Mouse (Mus musculus) urinary bladder, postnatal 36 days (tissue): ENCODE measurements at regions not wholly inside any gene's neighbourhood (a gene's known extent, or its start where the extent isn't known, plus 50 kb on each side); places are given as distances from the start of the nearest gene placed in this dataset.

ENCODE experiments used
- DNase-seq, 2 experiments: peaks; one replicate each; pipeline ENCODE4 v3.0.0; 2022; ENCODE audit warnings: low spot score in 2 of 2, mixed read lengths in 1 of 2

DNA sequence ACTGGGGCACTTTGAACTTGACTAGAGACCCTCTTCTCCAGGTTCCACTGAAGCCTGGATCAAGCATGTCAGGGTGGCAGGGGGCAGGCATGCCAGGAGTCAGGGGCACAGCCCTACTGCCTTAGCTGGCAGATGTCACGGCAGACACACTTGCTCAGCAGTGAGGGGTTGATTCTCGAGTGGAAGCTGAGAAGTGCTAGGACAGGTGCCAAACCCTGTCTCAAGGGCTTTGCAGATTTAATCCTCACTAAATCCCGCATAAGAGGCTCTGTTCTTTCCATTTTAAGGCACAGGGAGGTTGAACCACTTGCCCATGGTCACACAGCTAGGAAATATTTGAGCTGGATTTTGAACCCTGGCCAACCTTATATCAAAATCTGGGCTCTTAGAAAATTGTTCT is 223.5 kb upstream of the Mvb12b start:
- no peak for DNase-seq

DNA sequence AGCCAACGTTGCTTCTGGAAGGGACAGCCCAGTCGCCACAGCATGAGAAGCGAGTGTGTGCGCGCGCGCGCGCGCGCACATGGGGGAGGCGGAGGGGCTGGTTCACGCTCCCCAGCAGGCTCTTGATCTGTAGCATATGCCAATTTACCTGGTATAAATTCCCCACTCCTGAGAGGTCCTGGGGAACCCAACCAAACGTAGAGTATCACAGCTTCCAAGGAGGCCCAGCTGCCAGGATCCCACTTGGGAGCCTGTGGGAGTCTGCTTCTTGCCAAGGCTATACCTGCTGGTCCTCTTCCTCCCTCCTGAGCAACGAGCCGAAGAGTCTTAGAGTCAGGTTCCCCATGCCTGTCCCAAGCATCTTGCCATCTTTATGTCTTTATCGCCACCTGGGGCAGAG is 222.8 kb upstream of the Mvb12b start:
- no peak for DNase-seq

DNA sequence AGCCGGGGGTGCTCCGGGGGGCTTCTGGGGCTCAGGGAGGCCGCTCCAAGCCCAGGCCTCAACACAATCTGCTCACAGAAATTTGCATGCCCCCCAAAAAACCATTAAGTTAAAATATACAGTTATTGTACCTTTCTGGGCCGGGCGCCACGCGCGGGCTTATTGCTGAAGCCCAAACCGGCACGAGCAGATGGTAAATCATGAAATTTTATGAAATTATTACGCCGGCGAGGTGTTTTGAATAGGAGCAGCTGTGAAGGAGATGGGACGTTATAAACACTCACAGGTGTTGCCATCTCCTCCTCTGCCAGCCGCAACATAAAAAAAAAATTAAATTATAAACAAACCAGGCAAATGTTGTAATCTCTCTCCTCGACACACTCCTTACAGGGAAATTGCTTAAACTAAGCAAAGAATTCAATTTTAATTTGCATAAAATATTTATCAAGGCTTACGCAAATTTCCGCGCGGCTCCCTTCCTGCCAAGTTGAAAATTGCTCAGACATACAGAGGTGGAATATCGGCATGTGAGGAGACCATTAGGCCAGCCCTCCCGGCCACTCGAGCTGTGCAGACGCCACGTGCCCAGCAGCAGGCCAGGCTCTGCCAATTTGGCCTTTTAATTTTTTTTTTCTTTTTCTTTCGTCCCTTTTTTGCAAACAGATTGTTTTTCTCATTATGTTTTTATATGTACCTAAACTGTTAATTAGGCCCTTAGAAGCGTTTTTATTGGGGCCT is 220.0 kb upstream of the Mvb12b start:
- no peak for DNase-seq

DNA sequence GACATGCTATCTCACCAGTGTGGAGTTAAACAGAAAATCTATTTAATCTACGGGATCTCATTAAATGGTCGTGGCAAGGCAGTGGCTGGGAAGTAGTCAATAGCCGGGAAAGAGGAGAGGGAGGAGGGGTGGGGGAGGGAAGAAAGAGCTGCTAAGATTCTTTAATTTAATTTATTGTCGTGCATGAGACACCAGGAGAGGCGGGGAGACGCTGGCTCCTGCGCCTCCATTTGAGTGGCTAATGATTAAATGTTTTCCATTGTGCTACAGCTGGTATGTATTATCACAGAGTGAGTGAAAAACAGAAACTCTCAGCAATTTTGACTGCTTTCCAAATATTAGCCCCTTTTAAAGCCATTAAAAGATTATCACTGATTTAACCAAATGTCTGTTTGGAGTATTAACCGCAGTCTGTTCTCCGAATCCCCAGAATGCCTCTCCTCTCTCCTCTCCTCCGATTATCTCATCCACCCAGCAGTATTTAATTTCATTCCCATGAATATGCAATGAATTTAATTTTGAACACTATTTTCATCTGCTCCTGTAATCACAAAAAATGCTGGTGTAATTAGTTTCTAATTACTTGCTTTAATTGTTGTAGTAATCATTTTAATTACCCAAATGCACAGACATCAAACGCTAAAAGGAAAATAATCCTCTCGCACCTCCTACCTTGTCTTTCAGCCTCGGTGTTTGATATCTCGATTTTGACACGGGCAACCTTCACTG is 219.3 kb upstream of the Mvb12b start:
- no peak for DNase-seq

DNA sequence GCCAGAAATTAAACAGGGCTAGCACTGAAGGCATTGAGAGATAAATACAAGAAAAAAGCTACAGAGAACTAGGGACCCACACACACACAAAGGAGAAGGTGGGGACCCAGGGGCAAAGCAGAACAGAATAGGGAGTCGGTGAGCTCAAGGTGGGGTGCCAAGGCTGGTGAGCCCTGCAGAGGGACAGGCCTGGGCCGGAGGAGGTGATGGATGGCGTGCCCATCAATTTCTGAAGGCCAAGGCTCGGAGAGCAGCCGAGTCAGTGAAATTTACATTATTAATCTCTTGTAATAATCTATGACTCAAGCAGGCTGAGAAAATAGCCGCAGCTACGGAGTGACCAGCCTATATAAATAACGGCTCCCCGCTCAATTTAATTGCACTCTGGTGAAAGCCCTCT is 218.5 kb upstream of the Mvb12b start:
- DNase-seq: no peak

DNA sequence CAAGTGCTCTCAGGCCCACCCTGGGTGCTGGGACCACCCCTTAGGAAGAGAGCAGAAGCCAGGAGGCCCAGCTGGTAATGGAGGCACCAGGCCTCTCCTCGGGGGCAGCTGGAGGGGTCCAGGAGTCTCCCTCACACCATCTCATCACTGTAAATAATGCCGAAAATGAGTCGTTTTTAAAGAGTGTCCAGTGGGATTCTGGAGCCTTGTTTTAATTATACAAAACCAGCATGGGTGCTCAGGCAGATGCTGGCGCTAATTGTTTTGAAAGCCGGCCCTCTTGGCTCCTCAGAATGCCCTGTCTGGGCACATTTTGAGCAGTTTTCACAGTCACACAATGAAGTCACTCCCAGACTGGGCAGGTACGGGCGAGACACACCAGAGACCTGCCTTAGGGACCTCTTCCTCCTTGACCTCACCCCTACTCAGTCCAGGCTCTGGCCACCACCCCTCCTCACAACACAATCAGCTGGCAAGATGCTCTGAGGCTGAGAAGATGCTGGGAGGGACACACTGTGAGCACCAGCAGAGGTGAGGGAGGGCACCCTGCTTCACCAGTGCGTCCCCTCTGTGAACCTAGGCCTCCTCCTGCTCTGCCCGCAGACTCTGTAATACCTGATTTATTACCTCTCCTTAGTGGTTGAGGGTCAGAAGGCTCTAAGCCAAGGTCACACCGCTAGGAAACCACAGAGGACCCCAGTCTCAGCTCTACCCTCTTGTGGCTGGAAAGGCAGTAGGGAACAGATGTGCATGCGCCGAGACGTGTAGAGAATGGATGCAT is 217.7 kb upstream of the Mvb12b start:
- DNase-seq: no peak

DNA sequence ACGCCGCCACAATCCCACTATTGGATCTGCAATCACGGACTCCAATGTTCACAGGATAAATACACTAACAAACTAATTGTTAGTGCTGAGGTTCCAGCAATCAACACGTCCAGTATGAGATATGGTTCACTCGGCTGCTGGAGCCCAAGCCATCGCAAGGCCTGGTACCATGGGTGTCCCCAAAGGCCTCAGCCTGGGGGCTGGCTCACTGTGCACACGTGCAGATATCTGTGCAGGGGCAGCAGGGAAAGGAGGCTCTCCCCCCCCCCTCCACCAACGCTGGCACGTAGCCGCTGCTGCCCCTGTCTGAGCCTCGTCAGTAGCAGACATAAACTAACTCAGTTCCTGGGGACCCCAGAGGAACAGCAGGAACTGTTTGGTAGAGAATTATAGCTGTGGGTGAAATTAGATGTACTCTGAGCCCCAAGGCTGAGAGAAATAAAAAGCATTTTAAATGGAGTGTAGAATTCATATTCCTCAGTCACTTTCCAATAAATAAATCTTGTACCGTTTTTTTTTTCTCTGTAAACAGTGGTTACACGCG is 210.3 kb upstream of the Mvb12b start:
- DNase-seq: no peak

DNA sequence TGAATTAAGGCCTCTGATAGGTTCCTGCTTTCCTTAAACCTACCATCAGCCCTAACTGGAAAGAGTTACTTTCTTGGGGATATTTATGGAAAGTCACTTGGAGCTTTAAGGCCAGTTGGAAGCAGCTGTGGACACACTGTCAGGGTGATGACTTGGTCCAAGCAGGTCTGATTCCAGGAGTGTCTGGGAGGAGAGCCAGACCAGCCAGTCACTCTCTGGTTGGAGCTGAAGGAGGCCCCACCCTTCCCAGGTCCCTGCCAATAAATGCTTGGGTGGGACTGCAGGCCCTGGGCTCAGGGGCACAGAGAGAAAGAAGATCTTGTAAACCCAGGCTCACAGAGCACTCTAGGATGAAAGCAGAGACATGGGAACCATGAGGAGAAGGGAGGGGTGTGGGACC is 208.8 kb upstream of the Mvb12b start:
- no peak for DNase-seq

DNA sequence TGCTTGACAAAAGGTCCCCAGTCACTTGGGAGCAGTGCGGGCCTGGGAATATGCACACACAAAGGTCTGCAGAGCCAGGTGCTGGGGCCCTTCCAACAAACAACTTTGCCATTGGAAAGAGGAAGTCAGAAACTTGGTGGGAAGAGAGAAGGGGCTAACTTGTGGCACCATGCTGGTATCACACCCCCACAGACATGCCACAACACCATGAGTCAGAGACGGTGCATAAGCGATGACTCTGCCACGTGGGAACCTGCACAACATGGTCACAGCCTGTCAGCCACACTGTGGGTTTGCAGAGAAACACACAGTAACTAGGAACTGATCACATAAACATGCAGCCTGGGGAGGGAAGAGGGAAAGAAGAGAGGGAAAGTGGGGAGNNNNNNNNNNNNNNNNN is 201.1 kb upstream of the Mvb12b start:
- DNase-seq: no peak

DNA sequence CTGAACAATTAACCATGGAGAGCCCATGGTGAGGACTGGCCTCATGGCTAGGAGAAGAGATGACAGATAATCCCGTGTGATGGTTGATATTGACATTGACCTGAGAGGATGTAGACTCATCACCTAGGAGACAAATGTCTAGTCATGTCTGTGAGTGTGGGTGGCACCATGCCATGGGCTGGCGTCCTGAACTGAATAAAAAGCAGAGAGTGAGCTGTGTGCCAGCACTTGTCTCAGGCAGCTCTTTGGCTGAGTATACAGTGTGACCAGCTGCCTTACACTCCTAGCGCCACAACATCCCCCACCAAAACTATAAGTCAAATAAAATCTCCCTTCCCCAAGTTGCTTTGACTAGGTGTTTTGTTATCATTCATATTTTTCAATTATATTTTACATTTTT is 198.4 kb upstream of the Mvb12b start:
- no peak for DNase-seq

DNA sequence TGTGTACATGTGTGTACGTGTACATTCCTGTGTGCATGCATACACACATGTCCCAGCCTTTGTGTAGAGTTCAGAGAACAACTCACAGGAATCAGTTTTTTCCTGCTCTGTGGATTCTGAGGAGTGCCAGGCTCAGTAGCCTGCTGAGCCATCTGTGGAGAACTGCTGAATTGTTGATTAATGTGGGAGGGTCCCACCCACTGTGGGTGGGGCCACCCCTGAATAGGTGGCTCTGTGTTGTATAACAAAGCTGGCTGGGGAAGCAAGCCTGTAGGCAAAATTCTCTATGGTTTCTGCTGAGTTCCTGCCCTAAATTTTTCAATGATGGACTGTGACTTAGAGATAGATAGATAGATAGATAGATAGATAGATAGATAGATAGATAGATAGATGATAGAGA is 196.8 kb upstream of the Mvb12b start:
- DNase-seq: no peak

DNA sequence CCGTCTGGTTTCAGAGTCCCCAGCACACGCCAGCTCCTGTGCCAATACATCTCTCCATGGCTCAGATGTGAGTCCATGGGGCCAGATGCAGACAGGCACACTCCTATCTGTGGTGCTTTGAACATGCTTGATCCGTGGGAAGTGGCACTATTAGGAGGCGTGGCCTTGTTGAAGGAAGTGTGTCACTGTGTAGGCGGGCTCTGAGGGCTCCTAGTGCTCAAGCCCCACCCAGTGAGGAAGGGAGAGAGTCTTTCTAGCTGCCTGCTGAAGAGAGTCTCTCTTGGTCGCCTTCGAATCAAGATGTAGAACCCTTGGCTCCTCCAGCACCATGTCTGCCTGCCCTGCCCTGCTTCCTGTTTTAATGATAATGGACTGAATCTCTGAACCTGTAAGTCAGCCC is 194.7 kb upstream of the Mvb12b start:
- no peak for DNase-seq

DNA sequence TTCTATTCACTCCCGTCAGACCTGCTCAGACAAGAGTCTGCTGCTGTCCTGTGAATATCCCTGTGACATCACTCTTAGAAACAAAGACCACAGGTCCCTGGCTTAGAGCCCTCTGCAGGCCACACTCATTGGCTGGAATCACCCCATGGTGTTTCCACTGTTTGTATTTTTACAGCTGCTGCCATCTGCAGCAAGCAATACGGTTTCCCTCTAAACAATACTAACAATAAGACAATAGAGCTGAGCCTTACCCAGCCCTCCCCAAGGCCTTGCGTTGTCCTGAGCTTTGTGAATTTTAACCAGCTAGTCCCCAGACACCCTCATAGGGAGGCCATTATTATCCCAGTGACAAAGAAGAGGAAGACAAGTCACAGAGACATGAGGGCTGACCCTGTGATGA is 192.4 kb upstream of the Mvb12b start:
- DNase-seq: no peak

DNA sequence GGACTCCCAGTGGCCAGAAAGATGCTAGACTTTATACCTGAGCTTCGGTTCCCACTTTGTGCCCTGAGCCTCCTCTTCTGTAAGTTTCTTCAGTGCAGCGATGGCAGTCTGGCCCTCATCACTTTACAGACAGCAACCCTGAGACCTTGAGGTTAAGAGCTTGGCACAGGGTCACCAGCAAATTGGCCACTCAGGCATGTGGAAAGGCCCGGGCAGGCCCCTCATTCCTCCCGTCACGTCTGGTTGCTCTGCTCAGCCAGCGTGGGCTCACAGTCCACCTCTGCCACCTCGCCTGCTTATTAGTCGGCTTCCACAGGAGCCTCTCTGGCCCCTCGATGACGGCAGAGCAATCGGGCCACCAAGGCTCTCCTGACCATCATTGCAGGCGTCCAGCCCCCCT is 191.5 kb upstream of the Mvb12b start:
- DNase-seq: no peak

DNA sequence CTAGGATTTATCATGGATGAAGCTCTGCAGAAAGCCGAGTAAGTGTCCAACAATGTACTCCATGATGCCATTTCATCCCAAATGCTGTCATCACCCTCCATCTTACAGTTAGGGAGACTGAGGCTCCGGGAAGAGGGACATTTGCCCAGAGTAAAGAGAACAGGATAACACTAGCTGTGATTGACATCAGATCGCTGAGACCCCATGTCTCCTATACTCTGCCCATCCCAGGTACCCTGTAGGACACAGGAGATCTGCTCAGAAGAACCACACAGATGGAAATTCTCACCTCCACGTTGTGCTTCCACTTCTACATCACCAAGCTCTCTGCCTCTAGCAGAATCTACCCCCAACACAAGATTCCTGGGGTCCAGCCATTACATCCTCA is 191.1 kb upstream of the Mvb12b start:
- DNase-seq: no peak

DNA sequence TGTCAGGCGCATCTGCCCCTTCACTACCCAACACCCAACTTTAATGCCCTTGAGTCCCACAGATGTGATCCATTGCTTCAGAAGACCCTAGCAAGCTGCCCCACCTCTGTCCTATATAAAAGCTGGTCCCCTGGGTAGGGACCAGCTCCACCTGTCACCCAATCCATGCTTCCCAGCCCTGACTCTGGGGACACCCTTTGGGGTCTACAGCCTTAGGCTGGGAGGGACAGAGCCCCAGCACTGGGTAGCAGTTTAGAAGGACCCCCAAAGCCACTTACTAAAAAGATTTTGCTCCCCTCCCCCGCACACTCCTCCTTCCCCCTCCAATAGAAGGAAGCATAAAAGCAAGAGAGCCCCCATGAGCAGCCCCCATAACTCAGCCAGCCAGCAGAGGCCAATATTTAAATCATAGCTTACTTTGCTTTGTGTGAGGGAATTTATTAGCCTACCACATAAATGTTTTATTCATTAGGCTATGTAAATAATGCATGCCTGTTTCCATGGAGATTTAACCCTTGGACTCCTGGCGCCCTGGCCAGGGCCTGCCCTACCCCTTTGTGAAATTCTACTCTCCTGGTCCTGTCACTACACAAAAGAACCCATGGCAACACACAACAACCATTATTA is 190.6 kb upstream of the Mvb12b start:
- DNase-seq: no peak

DNA sequence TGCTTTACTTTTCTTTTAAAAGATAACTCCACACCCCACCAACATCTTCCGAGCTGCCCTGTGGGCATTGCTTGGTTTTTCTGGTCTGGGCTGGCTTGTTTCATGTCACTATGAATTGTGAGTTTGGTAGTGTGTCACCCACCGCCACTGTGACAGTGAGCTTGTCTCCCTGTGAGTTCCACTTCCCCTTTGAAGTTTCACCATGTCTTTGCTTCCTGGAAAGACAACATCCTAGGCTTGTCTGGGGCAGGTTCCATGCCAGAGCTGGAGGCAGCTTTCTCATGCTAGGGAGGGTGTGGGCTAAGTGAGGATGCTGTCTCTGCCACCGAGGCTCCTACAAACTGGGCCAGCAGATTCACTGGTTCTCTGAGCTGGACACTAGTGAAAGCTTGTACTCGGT is 188.6 kb upstream of the Mvb12b start:
- DNase-seq: no peak

DNA sequence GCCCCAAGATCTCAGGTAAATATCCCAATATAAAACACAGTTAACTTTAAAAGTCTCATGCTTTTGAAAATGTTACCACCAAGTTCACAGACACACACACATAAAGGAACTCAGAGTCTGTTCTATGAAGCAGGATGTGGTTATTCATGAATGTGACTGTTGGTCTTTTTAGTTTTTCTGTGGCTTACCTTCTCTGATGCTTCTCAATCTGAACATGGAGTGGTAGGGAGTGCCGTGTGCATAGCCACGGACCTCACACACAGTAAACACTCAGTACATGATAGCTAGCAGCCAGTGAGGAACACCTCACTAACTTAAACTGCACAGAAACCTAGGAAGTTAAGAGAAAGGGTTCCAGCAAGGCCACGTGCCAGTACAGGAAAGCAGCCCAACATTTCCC is 186.3 kb upstream of the Mvb12b start:
- no peak for DNase-seq

DNA sequence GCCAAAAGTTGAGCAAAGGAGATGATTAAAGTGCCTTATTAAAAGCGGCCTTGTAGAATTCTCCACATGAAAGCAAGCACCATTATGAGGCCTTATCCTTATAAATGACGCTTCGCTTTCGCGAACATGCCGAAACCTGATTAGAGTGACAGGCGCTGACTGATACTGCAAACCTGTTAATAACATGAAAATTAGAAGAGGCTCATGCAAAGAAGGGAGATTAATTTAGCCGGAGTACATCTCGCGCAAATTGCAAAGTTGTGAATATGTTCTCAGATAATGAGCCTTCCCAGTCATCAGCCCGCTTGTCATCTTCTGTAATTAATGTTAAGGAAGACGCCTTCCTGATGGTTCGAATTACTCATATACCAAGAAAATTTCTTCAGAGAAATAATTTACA is 177.8 kb upstream of the Mvb12b start:
- no peak for DNase-seq

DNA sequence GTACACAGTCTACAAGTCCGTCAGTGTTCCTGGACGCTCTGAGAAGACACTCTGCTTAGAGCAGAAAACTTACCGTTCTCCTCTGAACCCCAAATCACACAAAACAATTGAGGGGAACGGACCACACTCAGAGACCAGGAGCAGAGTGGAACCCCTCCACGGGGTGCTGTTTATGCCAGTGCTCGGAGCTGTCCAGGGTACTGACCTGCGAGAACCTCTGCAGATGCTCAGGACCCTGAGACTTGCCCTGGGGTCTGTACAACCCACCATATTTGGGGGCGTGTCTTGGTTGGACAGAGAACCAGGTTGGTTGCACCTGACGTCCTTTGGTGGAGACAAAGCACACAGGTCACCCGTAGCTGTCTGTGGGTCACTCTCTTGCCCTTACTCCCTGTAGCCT is 177.3 kb upstream of the Mvb12b start:
- DNase-seq: no peak

DNA sequence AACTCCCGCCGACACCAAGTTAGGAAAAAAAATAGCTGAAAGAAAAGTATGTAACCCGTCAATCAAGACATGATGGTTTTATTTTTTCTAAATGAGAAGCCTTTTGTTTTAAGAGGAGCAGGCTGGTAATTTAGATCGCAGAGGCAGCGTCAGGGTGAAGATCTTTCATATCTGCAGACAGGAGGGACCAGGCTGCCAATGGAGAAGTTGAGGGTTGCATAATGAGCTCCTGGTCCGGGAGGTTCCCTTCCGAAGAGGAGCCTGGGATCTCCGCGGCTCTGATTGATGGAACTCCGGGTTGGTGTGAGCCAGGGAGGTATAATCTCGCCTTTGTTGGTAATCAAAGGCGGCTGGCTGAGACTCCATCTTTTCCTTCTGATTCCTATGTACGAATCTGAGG is 168.8 kb upstream of the Mvb12b start:
- no peak for DNase-seq

DNA sequence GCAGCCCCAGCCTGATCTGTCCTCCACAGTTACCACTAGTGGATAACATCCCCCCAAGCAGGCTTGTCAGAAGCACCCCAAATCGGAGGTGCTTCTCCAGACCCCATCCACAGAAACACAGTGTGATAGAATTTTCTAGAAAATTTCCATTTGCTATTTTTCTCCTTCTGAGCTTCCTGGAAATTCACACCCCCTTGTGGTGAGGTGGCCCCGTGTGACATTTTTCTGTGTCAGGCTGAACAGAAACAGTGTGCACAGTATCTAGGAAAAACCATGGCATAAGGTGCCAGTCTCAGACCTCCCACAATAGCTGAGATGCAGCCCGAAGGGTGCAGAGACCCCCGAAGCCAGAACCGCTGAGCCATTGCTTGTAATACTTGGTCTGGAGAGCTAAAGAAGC is 155.3 kb upstream of the Mvb12b start:
- DNase-seq: no peak
